Mouse (Mus musculus) c-Kit-positive CD71-positive TER-119-negative erythroid progenitor cells, embryonic 14.5 days (primary cell): ENCODE data around the gene Ergic3.

ENCODE experiments used
- DNase-seq: peaks from one replicate; pipeline ENCODE4 v3.0.0-alpha.2; 2013; ENCODE audit warnings: low read depth

Ergic3 gene

GRCm38 (mm10) chr2:156007888-156008532 lies at the start of gene Ergic3, which contains the start of gene 6430550D23Rik:
Ergic3 (plus strand) TSS chr2:156008045.
6430550D23Rik (minus strand) TSS chr2:156007977.
- DNase-seq: peak; percentile 98

GRCm38 (mm10) chr2:155959981-155960380 lies 47.9 kb upstream of the Ergic3 start:
- no peak for DNase-seq

GRCm38 (mm10) chr2:155961862-155962261 lies 46.0 kb upstream of the Ergic3 start:
- DNase-seq: no peak

- DNase-seq: no peak
Measured at GRCm38 (mm10) chr2:155962991-155963390, 44.9 kb upstream of the Ergic3 start.

- DNase-seq: no peak
Measured at GRCm38 (mm10) chr2:155973348-155973747, 34.5 kb upstream of the Ergic3 start.

GRCm38 (mm10) chr2:155974087-155974731 lies 33.6 kb upstream of the Ergic3 start:
- DNase-seq: no peak

- DNase-seq: no peak
Measured at GRCm38 (mm10) chr2:155979328-155979991, 28.4 kb upstream of the Ergic3 start.

- DNase-seq: no peak
Measured at GRCm38 (mm10) chr2:155985776-155986175, 22.1 kb upstream of the Ergic3 start.

- DNase-seq: no peak
Measured at GRCm38 (mm10) chr2:155987131-155987530, 20.7 kb upstream of the Ergic3 start.

- peak; percentile 75 for DNase-seq
Measured at GRCm38 (mm10) chr2:155989085-155989484, 18.8 kb upstream of the Ergic3 start.

GRCm38 (mm10) chr2:155991151-155991550 lies 16.7 kb upstream of the Ergic3 start:
- DNase-seq: no peak

GRCm38 (mm10) chr2:155991863-155992321 lies 16.0 kb upstream of the Ergic3 start:
- no peak for DNase-seq

- DNase-seq: no peak
Measured at GRCm38 (mm10) chr2:156005393-156005792, 2.5 kb upstream of the Ergic3 start.

GRCm38 (mm10) chr2:156018106-156018505 lies 10.3 kb downstream of the Ergic3 start:
- DNase-seq: no peak

- DNase-seq: peak; percentile 59
Measured at GRCm38 (mm10) chr2:156021219-156021618, 13.4 kb downstream of the Ergic3 start.

- peak; percentile 33 for DNase-seq
Measured at GRCm38 (mm10) chr2:156021765-156022164, 13.9 kb downstream of the Ergic3 start.

GRCm38 (mm10) chr2:156025482-156025881 lies 17.6 kb downstream of the Ergic3 start:
- DNase-seq: peak; percentile 29

GRCm38 (mm10) chr2:156039390-156039789 lies 31.5 kb downstream of the Ergic3 start:
- DNase-seq: no peak

GRCm38 (mm10) chr2:156042903-156043302 lies 35.1 kb downstream of the Ergic3 start:
- DNase-seq: no peak

- peak; percentile 34 for DNase-seq
Measured at GRCm38 (mm10) chr2:156047929-156048328, 40.1 kb downstream of the Ergic3 start.

- no peak for DNase-seq
Measured at GRCm38 (mm10) chr2:156052816-156053215, 45.0 kb downstream of the Ergic3 start, which contains the start of gene Fer1l4. Fer1l4 (minus strand) TSS chr2:156052947.

GRCm38 (mm10) chr2:156065099-156066041 lies 57.5 kb downstream of the Ergic3 start, which contains the start of gene Spag4:
Spag4 (plus strand) TSS chr2:156065175.
- DNase-seq: peak; percentile 60
